Mouse (Mus musculus): ENCODE results near the gene Olfr147.
"Not testable (repeated sequence)": the region's sequence is repeated elsewhere in the genome, so short reads cannot be mapped to it uniquely, and the experiment has no call there.

The Olfr147 gene

GRCm38 (mm10) chr9:38401398-38401797 lies at the start of gene Olfr147:
Gene Olfr147, plus strand, starts transcription at chr9:38401698.
- no peak for DNase-seq (ENCODE audit: low spot score in 2 of 2)

- DNase-seq (ENCODE audit: low spot score in 2 of 2): no peak
These were observed 34.9 kb upstream of the Olfr147 start, which contains the start of gene Olfr250 for GRCm38 (mm10) chr9:38366596-38366995. Gene Olfr250, plus strand, starts transcription at chr9:38366896.

GRCm38 (mm10) chr9:38376786-38377185 lies 24.7 kb upstream of the Olfr147 start, which contains the start of gene Olfr251:
Gene Olfr251, plus strand, starts transcription at chr9:38377086.
- DNase-seq (ENCODE audit: low spot score in 2 of 2): no peak

GRCm38 (mm10) chr9:38407502-38407901 lies 6.0 kb downstream of the Olfr147 start:
- DNase-seq (ENCODE audit: low spot score in 2 of 2): not testable (repeated sequence)

- not testable (repeated sequence) for DNase-seq (ENCODE audit: low spot score in 2 of 2)
These were observed 12.0 kb downstream of the Olfr147 start for GRCm38 (mm10) chr9:38413502-38413901.

GRCm38 (mm10) chr9:38423801-38424200 lies 22.3 kb downstream of the Olfr147 start:
- DNase-seq (ENCODE audit: low spot score in 2 of 2): no peak

GRCm38 (mm10) chr9:38427026-38427425 lies 25.5 kb downstream of the Olfr147 start:
- DNase-seq (ENCODE audit: low spot score in 2 of 2): no peak

- DNase-seq (ENCODE audit: low spot score in 2 of 2): no peak
These were observed 27.7 kb downstream of the Olfr147 start, which contains the start of gene Olfr901 for GRCm38 (mm10) chr9:38429155-38429554. Gene Olfr901, plus strand, starts transcription at chr9:38429455.

- no peak for DNase-seq (ENCODE audit: low spot score in 2 of 2)
These were observed 45.9 kb downstream of the Olfr147 start, which contains the start of gene Olfr902 for GRCm38 (mm10) chr9:38447352-38447751. Gene Olfr902, plus strand, starts transcription at chr9:38447652.

All from urinary bladder, adult 18-20 months (tissue).